ENCODE assay signal across 27 mouse cellular contexts in the genomic region with DNA sequence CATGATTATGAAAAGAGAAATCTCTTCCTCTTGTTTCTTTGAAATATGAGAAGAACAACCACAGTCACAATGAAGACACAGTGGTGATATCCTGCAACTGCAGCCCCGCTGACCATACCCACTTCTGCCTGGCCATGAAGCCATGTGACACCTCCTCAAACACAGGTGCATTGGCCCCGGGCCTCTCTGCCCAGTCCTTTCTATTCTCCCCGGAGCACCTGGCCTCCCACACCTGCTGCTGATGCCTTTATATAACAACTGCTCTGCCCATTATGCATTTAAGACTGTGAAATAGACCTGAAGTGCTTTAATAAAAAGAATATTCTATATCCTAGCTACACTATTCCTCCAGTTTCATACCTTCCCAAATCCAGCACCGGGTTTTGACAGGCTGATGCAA. TPM values are rescaled to one million over a fixed set of nuclear protein-coding genes. Genes with fewer than 3 reads are reported as not detected.
DNase-seq lines count a peak whose midpoint lies in the region; TF ChIP-seq lines count a peak whose summit lies in the region.
"Had no signal": no experiment of that assay in that cellular context is flagged by ENCODE, and none has a peak within 500 bp of the region (broad histone marks: within the 10 kb centered on the region; RNA-seq: fewer than 3 reads in every experiment).

No protein-coding gene starts in this region.

- no peaks in the 10 kb centered on the region for H3K9me3 ChIP-seq in embryonic facial prominence, embryonic 10.5 days
- H3K9me3 ChIP-seq: embryonic facial prominence, embryonic 15.5 days; G1E; heart, embryonic 12.5 days; heart, embryonic 15.5 days; hindbrain, embryonic 15.5 days; intestine, embryonic 15.5 days had no signal

- H3K27ac ChIP-seq in left cerebral cortex, adult 2 months = peak overlapping the region; percentile 56
- H3K27ac ChIP-seq in embryonic facial prominence, embryonic 10.5 days (replicated peaks) = no peak overlapping the region
- H3K27ac ChIP-seq: embryonic facial prominence, embryonic 15.5 days; gastrocnemius, adult 2 months; heart, embryonic 15.5 days; hindbrain, embryonic 15.5 days; intestine, embryonic 15.5 days had no signal

- H3K36me3 ChIP-seq in embryonic facial prominence, embryonic 10.5 days (replicated peaks) = no peaks in the 10 kb centered on the region
- H3K36me3 ChIP-seq: embryonic facial prominence, embryonic 15.5 days; G1E; heart, embryonic 12.5 days; heart, embryonic 15.5 days; hindbrain, embryonic 15.5 days; intestine, embryonic 15.5 days had no signal

- TF ChIP-seq CTCF in left cerebral cortex, adult 2 months (IDR thresholded peaks at IDR 0.05) = peak; percentile 3; the same call in 1 of the 2 replicates

- H3K27me3 ChIP-seq in embryonic facial prominence, embryonic 10.5 days (replicated peaks; ENCODE audit: low read depth, poor library complexity, severe bottlenecking) = no peaks in the 10 kb centered on the region; the same call in 1 of the 2 replicates
- H3K27me3 ChIP-seq: CH12.LX; embryonic facial prominence, embryonic 15.5 days; heart, embryonic 12.5 days; heart, embryonic 15.5 days; hindbrain, embryonic 15.5 days; intestine, embryonic 15.5 days had no signal

- WGBS in embryonic facial prominence, embryonic 10.5 days = 74% methylated on average over 4 of the region's 4 CpGs

- H3K4me3 ChIP-seq in left cerebral cortex, adult 2 months = no peak overlapping the region
- no peak overlapping the region for H3K4me3 ChIP-seq in embryonic facial prominence, embryonic 10.5 days
- H3K4me3 ChIP-seq: embryonic facial prominence, embryonic 15.5 days; gastrocnemius, adult 2 months; heart, embryonic 12.5 days; heart, embryonic 15.5 days; hindbrain, embryonic 15.5 days; intestine, embryonic 15.5 days had no signal

- peak; percentile 57 for DNase-seq in heart, adult 11 months
- no peak for DNase-seq in heart, postnatal 14 days
- DNase-seq in left cerebral cortex, adult 2 months (ENCODE audit: extremely low spot score in 1 of 2, low spot score in 2 of 2) = no peak
- DNase-seq in left cerebral cortex, adult 9 months (ENCODE audit: low spot score in 2 of 2) = no peak
- DNase-seq in embryonic facial prominence, embryonic 10.5 days (ENCODE audit: low spot score) = peak; percentile 21
- no peak for DNase-seq in adrenal gland, postnatal 36 days
- DNase-seq: adrenal gland, adult 2 months; adrenal gland, postnatal 14 days; B cell, adult 2 months; cerebellum, adult 18-20 months; cerebellum, adult 9-10 months; cerebellum, postnatal 14 days; forebrain, postnatal 0 days; gastrocnemius, adult 2 months; gastrocnemius, postnatal 14 days; heart, adult 18-20 months; heart, postnatal 10 days; heart, postnatal 4 days; kidney, adult 11 months had no signal

- intact Hi-C loops in heart, postnatal 14 days (cut with DNase I) = no loop called here
- intact Hi-C loops in left cerebral cortex, adult 2 months (cut with DNase I) = no loop called here

- peaks cover 20% of the 10 kb centered on the region for H3K4me1 ChIP-seq in embryonic facial prominence, embryonic 10.5 days
- H3K4me1 ChIP-seq: heart, embryonic 12.5 days; intestine, embryonic 15.5 days had no signal

RNA-seq across cellular contexts. Expression of a gene that starts 54.8 kb away (rescaled TPM):
- under 1 TPM; 0.56 to 0.60 TPM for total RNA-seq in heart, postnatal 14 days (2021)
- total RNA-seq in left cerebral cortex, adult 2 months (2021) = 100 to 1,000 TPM; 246 to 268 TPM
- 1.1 and 1.6 TPM in 2 replicates for polyA plus RNA-seq in embryonic facial prominence, embryonic 10.5 days (2016; fragmentation: Nextera tagmentation; extraction: Ambion mirVana)
- total RNA-seq in adrenal gland, postnatal 36 days (2021) = 1 to 10 TPM; 1.1 to 3.6 TPM
- polyA plus RNA-seq: G1E; heart, embryonic 12.5 days; heart, embryonic 15.5 days; Patski had no signal

Comparison
In these comparisons a context has a peak if more than half of its experiments do, and no peak if none do; other contexts are left out.
1. DNase-seq: peak in heart, adult 11 months (single experiment) and embryonic facial prominence, embryonic 10.5 days (single experiment); none in heart, postnatal 14 days (0 of 2), left cerebral cortex, adult 2 months (0 of 2), left cerebral cortex, adult 9 months (0 of 2) and adrenal gland, postnatal 36 days (0 of 2).
2. RNA of a gene that starts 54.8 kb away (total RNA-seq): 246 to 268 TPM in left cerebral cortex, adult 2 months; 1.1 to 3.6 TPM in adrenal gland, postnatal 36 days and 0.56 to 0.60 TPM in heart, postnatal 14 days; every median in the first group is over 10 times any median in the second.